Mouse (Mus musculus) stomach, postnatal 0 days (tissue): ENCODE data around the gene Vav2. TPM values are rescaled to one million over a fixed set of nuclear protein-coding genes. Genes with fewer than 3 reads are reported as not detected.

Experiments
- ATAC-seq: fragments of 200-750 bp; cut with Nextera tagmentation; 2 replicates; pipeline ENCODE4 v1.8.0; 2017; ENCODE audit not compliant: low FRiP score, low TSS enrichment
- DNase-seq: peaks from one replicate; pipeline ENCODE4 v3.0.0-alpha.2; 2016; ENCODE audit warnings: low spot score
- H3K27ac ChIP-seq: fragments of 300-500 bp; sonication (generic); replicated peaks from 2 replicates; pipeline ENCODE4 v1.5.1; 2014; ENCODE audit warnings: mild to moderate bottlenecking, control low read depth
- H3K27me3 ChIP-seq: fragments of 300-500 bp; sonication (generic); 2 replicates; pipeline ENCODE4 v1.6.1; 2014; ENCODE audit warnings: low read length; ENCODE audit not compliant: control insufficient read depth, insufficient read depth
- H3K36me3 ChIP-seq: fragments of 300-500 bp; sonication (generic); 2 replicates; pipeline ENCODE4 v1.6.1; 2014; ENCODE audit warnings: low read length, mixed read lengths; ENCODE audit not compliant: control insufficient read depth, insufficient read depth
- H3K4me1 ChIP-seq: fragments of 300-500 bp; sonication (generic); replicated peaks from 2 replicates; pipeline ENCODE4 v1.6.1; 2014; ENCODE audit warnings: antibody characterized with exemption; ENCODE audit not compliant: control insufficient read depth, insufficient read depth
- H3K4me2 ChIP-seq: fragments of 300-500 bp; sonication (generic); replicated peaks from 2 replicates; pipeline ENCODE4 v1.6.1; 2014; ENCODE audit warnings: low read depth, mild to moderate bottlenecking, control low read depth, moderate library complexity
- H3K4me3 ChIP-seq: fragments of 300-500 bp; sonication (generic); 2 replicates; pipeline ENCODE4 v1.5.1; 2014; ENCODE audit warnings: low read depth, low read length, control low read depth
- H3K9ac ChIP-seq: fragments of 300-500 bp; sonication (generic); 2 replicates; pipeline ENCODE4 v1.6.1; 2014; ENCODE audit warnings: mild to moderate bottlenecking, low read length, control low read depth, mixed read lengths
- H3K9me3 ChIP-seq: fragments of 300-500 bp; sonication (generic); 2 replicates; pipeline ENCODE4 v1.6.1; 2016; ENCODE audit warnings: low read length; ENCODE audit not compliant: control insufficient read depth
- CTCF ChIP-seq: IDR thresholded peaks from 2 replicates; pipeline ENCODE4 v1.5.1; 2016; ENCODE audit warnings: antibody characterized with exemption, low read depth, mild to moderate bottlenecking, moderate library complexity
- EP300 ChIP-seq: optimal IDR thresholded peaks from 2 replicates; pipeline ENCODE3; 2016; ENCODE audit warnings: antibody characterized with exemption
- WGBS: fragments of 180-500 bp; shearing (Covaris S2); extraction: QIAGEN DNeasy Blood & Tissue Kit; methylation state at CpG from one replicate; pipeline ENCODE4 v1.1.7; 2014; 5-methylcytosine and 5-hydroxymethylcytosine counted together
- polyA plus RNA-seq: library from polyadenylated mRNA; unstranded; fragments of >200 nt; fragmentation: Nextera tagmentation; extraction: Ambion mirVana; gene quantifications from 2 replicates; pipeline ENCODE4 v1.2.1, GENCODE M21; 2015

Vav2 gene
- polyA plus RNA-seq, 1 experiment from 2014 or later, result 2.7 TPM

DNA sequence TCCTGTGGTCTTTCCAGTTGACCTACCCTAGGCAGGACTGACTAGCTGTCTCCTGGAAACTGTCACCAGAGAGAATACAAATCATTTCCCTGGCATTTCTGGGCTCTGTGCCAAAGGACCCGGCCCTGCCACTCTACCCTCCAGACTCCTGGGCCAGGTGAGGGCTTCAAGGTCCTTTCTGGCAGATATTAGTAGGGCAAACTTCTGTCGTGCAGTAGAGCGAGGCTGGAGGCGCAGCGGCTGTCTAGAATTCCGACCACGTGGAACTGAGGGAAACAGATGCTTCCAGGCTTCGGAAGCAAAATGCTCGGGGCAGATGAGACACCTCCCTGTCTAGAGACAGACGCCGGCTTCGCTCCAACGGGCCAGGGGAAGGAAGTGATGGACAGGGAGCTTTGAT, 122.1 kb downstream of the Vav2 start:
- H3K9ac ChIP-seq, result no peak overlapping the region
- no peak overlapping the region for H3K4me3 ChIP-seq
- no peak overlapping the region for H3K4me2 ChIP-seq
- WGBS, result 56% methylated on average over 13 of the region's 13 CpGs
- H3K4me1 ChIP-seq, result no peaks in the 10 kb centered on the region
- ATAC-seq, result no peak; the same call in 1 of the 2 replicates
- no peaks in the 10 kb centered on the region for H3K27me3 ChIP-seq
- TF ChIP-seq EP300, result no peak
- TF ChIP-seq CTCF, result no peak
- no peaks in the 10 kb centered on the region for H3K9me3 ChIP-seq
- DNase-seq, result no peak
- H3K27ac ChIP-seq, result no peak overlapping the region; the same call in 1 of the 2 replicates
- no peaks in the 10 kb centered on the region for H3K36me3 ChIP-seq

DNA sequence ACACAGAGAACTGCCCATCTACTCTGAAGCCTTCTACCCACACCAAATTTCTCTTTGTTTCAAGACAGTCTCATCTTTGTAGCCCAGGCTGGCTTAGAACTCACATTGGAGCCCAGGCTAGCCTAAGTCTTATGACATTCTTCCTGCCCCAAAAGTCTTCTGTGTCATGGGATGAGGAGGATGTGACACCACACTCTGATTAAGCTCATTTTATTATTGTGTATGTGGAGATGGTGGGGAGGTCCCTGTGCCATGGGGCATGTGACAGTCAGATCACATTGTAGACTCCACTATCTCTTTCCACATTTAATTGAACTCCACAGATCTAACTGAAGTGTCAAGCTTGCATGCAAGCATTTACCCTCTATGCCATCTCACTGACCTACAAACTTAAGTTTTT, 122.8 kb downstream of the Vav2 start:
- Histone ChIP-seq H3K4me1 (no peaks in the 10 kb centered on the region), H3K36me3 (no peaks in the 10 kb centered on the region), H3K9ac (no peak overlapping the region), H3K4me3 (no peak overlapping the region), H3K27ac (no peak overlapping the region), H3K27me3 (no peaks in the 10 kb centered on the region), H3K9me3 (no peaks in the 10 kb centered on the region), H3K4me2 (no peak overlapping the region)
- ATAC-seq (no peak), DNase-seq (no peak)
- TF ChIP-seq EP300, result no peak
- TF ChIP-seq CTCF, result no peak

- no peaks in the 10 kb centered on the region for H3K36me3 ChIP-seq
- no peak overlapping the region for H3K4me2 ChIP-seq
- TF ChIP-seq EP300, result no peak
- no peak for TF ChIP-seq CTCF
- no peaks in the 10 kb centered on the region for H3K27me3 ChIP-seq
- H3K9ac ChIP-seq, result no peak overlapping the region
- WGBS, result 66% methylated on average over 11 of the region's 12 CpGs
- DNase-seq, result no peak
- H3K27ac ChIP-seq, result no peak overlapping the region
- H3K4me1 ChIP-seq, result no peaks in the 10 kb centered on the region
- no peak for ATAC-seq
- no peak overlapping the region for H3K4me3 ChIP-seq
- no peaks in the 10 kb centered on the region for H3K9me3 ChIP-seq
Observed at GRCm38 (mm10) chr2:27301444-27302111, 125.3 kb downstream of the Vav2 start.

DNA sequence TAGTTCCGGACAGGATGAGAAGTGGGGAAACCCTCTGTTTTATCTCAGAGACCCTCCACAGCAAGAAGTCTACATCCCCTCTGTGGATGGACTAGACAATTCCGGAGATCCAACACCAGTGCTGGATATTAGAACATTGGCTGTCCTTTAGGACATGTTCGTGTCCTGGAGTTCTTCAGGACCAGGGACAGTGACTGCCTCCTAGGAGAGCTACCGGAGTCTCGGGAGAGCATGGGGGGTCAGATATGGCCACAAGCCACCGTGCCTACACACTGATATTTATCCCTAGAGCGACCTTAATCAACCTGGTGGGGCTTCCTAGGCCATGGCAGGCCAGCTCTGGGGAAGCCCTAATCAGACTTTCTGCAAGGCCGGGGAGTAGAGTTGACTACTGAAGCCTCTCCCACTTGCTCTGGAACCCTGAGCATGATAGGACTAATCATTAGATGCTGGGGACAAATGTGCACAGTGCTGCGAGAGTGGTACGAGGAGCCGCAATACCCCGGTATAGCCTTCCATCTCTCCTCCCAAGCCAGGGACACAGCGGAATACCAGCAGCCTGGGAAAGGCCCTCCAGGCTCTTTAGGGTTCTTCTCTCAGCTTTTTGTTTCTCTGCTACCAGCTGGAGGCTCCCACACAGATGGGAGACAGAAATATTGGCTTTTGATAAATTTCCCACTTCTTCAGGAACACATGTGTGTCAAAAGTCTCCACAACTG, 125.9 kb downstream of the Vav2 start:
- no peak for ATAC-seq
- no peak for TF ChIP-seq CTCF
- no peak for TF ChIP-seq EP300

GRCm38 (mm10) chr2:27296656-27297406, 130.0 kb downstream of the Vav2 start:
- ATAC-seq, result 0 out of 2 replicates have a peak, but pooled peaks have one; percentile 50
- WGBS, result 68% methylated on average over 9 of the region's 9 CpGs

More for the DNA sequence above, 125.9 kb downstream of the Vav2 start:
- no peaks in the 10 kb centered on the region for H3K36me3 ChIP-seq
- no peaks in the 10 kb centered on the region for H3K9me3 ChIP-seq
- H3K9ac ChIP-seq, result no peak overlapping the region
- no peaks in the 10 kb centered on the region for H3K4me1 ChIP-seq
- no peak overlapping the region for H3K4me2 ChIP-seq
- no peak for DNase-seq
- H3K27me3 ChIP-seq, result no peaks in the 10 kb centered on the region
- WGBS, result 77% methylated on average over 13 of the region's 13 CpGs
- no peak overlapping the region for H3K27ac ChIP-seq
- H3K4me3 ChIP-seq, result no peak overlapping the region

More at GRCm38 (mm10) chr2:27296656-27297406, 130.0 kb downstream of the Vav2 start:
- Histone ChIP-seq H3K9ac (no peak overlapping the region), H3K36me3 (no peaks in the 10 kb centered on the region), H3K4me3 (no peak overlapping the region), H3K4me2 (no peak overlapping the region), H3K4me1 (no peaks in the 10 kb centered on the region), H3K9me3 (no peaks in the 10 kb centered on the region), H3K27me3 (no peaks in the 10 kb centered on the region), H3K27ac (no peak overlapping the region)
- TF ChIP-seq EP300, result no peak
- no peak for TF ChIP-seq CTCF
- peak; percentile 27 for DNase-seq
